Mouse (Mus musculus) megakaryocyte progenitor cell, adult 5-6 weeks (primary cell): ENCODE results near the gene Cdkn1c. TPM values are rescaled to one million over a fixed set of nuclear protein-coding genes. Genes with fewer than 3 reads are reported as not detected.
A peak's percentile ranks its signal among the peaks of the same experiment; 100 is the strongest.

Source experiments
- ATAC-seq: replicated peaks from 2 replicates; pipeline ENCODE4 v1.8.0; 2016; ENCODE audit warnings: mild to moderate bottlenecking, moderate TSS enrichment, inconsistent platforms; ENCODE audit not compliant: poor library complexity
- total RNA-seq, 2 experiments: library from RNA; stranded (forward) in 1 of 2; stranded (reverse) in 1 of 2; fragments of 157-497, 149-512 nt in 1 of 2; fragments of 200-1000 nt in 1 of 2; gene quantifications; 2 replicates each; pipeline versions ENCODE4 v1.2.3 to v1.2.4; 2015 to 2017

Cdkn1c gene
- total RNA-seq, 2 experiments from 2014 or later: 0.58 to 0.79 TPM

- peak; percentile 26; the same call in 1 of the 2 replicates for ATAC-seq
These were observed 14.0 kb upstream of the Cdkn1c start for GRCm38 (mm10) chr7:143474811-143475210.

- peak; percentile 62 for ATAC-seq
These were observed 12.7 kb upstream of the Cdkn1c start, which contains the start of gene Slc22a18 for GRCm38 (mm10) chr7:143473347-143474101. Gene Slc22a18 (plus strand): TSS chr7:143473736.

DNA sequence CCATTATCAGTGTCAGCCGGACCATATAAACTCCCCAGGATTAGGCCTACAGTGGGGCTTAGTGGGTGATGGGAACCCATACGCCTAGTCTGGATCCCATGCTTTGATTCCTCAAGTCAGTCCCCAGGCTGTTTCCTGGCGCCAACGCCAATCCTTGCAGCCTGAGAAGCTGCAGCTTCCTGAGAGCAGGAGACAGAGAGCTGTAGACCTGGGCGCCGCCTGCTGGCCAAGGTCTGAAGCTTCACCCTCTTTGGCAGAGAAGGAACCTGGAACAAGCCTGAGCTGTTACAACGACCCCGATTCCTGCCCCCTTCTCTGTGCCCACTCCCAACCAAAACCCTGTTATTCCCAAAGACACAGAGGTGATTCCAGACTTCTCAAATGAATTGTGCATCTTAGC lies 9.1 kb upstream of the Cdkn1c start:
- ATAC-seq: peak; percentile 62

- ATAC-seq: no peak
These were observed 6.9 kb upstream of the Cdkn1c start for GRCm38 (mm10) chr7:143467714-143468113.

DNA sequence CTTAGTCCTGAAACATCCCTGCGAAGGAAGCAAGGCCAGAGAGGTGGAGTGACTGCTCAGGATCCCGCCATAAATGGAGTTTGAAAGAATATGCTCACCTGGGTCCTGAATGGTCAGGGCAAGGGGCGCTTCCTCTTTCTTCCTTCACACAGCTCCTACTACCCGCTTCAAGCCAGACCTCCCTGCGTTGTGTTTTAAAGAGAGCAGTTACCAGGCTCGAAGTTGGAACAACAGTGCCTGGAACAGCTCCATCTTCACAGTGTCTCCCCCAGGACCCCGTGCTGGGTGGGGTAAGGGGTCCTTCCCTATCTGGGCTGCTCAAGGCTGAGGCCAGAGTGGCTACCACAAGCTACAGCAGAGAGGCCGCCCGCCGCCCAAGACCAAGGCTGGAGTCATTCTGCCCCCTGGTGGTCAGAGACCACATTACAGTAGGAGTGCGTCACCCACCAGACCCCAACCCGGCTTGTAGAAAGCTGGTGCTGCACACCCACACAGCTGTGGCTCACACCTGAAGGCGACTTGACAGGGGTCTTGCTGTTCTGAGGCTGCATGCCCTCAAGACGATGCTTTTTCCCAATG lies 5.3 kb upstream of the Cdkn1c start:
- ATAC-seq: peak; percentile 70

DNA sequence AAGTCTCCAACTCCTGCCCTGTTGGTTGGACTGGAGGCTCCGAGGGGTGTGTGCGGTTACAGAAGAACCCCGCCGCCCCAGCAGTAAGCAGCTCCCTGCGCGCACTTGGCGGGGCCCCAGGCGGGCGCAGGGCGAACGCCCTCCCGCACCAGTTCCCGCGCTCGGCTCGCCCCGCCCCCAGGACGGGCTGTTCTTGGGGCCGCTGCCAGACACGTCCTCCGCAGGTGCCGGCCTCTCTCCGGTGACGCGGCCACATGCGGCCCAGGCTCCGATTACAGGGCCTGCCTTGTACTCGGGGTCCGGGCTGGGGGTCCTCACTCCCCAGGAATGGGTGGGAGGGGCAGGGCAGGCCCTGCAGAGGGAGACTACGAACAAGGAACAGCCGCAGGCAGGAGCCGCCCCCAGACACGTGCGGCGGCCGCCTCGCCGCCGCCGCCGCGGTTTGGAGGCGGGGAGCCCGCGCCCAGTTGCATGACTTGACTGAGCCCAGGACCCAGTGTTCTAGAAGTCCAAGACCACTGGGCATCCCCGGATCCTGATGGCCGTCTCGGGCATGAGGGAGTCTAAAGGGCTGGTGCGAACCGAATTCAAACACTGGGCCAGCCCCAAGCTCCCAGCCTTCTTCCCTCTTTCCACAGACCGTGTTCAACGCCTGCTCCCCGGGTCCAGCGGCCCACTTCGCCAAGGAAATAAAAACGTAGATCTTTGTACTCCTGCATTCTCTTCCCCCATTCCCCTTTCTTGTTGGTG lies 4.1 kb upstream of the Cdkn1c start:
- 0 out of 2 replicates have a peak, but pooled peaks have one; percentile 10 for ATAC-seq

- peak; percentile 38 for ATAC-seq
These were observed 3.1 kb upstream of the Cdkn1c start for GRCm38 (mm10) chr7:143463865-143464415.

DNA sequence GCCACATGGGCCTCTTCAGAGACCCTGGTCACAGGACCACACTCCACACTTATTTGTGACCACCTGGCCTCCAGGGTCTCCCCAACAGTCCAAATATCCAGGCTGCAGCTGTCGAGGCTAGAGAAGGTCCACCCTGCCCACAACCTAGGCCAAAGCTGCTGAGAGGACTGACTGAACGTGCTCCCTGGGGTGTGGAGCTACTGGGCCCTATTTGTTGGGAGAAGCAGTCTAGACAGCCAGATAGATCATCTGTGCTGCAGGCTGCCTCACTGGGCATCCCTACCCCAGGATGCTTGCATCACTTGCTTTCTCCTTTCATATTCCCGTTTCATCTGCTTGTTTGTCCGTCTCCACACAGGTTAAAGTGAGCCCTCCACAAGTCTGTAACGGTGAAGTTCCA lies 1.7 kb upstream of the Cdkn1c start:
- no peak for ATAC-seq

GRCm38 (mm10) chr7:143461920-143462319 lies 1.1 kb upstream of the Cdkn1c start:
- no peak for ATAC-seq

- no peak for ATAC-seq
These were observed 532 bp upstream of the Cdkn1c start for GRCm38 (mm10) chr7:143461294-143461870.

DNA sequence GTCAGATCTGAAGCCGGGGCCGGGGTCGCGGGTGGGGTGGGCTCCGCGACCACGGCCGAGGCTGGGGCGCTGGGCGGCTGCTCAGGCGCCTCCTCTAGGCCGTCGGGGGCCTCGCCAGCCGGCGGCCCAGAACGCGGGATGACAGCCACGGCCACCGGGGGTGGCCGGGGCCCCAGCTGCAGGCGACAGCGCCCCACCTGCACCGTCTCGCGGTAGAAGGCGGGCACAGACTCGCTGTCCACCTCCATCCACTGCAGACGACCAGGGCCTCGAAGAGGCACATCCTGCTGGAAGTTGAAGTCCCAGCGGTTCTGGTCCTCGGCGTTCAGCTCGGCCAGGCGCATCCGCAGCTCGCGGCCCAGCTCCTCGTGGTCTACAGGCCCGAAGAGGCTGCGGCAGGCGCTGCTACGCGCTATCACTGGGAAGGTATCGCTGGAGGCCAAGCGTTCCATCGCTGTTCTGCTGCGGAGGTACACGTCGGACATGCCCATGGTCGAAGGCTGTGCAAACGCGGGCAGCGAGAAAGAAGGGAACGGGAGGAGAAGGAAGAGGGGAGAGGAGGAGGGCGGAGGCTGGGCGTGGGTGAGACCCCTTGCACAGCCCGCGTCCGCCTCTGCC lies 524 bp downstream of the Cdkn1c start:
- ATAC-seq: no peak

DNA sequence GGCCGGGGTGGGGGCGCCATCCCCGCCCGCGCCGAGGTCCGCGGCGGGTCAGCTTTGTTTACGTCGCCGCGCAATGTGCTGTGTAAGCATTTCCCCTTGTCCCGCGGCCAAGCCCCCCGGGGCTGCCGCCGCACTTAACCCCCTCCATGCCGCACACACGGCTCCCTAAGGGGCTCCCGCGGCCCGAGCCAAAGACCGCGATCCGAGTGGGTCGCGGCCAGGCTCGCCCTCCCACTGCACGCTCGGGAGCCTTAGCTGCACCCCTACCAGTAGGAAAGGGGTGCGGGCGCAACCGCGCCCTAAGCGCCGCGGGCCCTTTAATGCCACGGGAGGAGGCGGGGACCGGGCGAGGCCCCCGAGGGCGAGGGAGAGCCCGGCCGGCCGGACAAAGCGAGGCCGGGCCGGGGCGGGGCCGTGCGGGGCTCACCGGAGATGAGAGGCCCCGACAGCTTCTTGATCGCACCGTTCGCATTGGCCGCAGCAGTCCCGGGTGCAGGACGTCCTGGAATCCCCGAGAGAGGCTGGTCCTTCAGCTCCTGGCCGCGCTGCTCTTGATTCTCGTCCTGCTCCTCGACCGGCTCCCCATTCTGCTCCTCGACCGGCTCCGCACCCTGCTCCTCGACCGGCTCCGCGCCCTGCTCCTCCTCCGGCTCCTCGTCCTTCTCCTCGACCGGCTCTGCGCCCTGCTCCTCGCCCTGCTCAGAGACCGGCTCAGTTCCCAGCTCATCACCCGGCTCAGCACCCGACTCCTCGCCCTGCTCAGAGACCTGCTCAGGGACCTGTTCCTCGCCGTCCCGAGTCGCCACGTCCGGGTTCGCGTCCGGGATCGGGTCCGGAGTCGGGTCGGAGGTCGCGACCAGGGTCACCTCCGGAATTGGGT lies 1.3 kb downstream of the Cdkn1c start:
- ATAC-seq: no peak

DNA sequence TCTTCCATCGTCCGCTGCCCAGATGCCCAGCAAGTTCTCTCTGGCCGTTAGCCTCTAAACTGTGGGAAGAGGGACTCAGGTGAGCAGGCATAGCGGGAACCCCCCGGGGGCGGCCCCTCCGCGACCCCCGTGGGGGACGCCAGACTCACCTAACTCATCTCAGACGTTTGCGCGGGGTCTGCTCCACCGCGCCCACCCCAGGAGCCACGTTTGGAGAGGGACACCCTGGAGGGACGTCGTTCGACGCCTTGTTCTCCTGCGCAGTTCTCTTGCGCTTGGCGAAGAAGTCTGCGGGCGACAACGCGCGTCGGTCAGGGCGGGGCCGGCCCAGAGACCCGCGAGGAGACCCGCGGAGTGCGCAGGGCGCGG lies 1.9 kb downstream of the Cdkn1c start:
- ATAC-seq: no peak

DNA sequence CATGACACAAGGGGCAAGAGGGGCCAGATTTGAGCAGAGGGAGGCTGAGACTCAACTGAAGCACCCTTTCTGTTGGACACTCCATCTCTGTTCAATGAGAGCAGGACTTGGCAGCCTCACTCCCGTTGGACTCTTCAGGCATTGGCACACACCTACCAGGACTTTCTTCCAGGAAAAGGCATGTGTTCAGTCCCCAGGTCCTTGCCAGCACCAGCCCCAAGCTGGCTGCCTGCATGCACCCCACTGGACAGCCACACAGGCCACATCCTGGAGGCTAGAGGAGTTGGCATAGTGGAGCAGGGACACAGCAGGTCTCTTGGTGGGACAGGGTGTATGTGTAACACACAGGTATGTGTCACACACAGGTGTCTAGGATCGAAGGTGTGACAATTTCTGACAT lies 13.7 kb downstream of the Cdkn1c start:
- no peak for ATAC-seq

GRCm38 (mm10) chr7:143445651-143446460 lies 15.0 kb downstream of the Cdkn1c start:
- ATAC-seq: no peak; the same call in 1 of the 2 replicates

DNA sequence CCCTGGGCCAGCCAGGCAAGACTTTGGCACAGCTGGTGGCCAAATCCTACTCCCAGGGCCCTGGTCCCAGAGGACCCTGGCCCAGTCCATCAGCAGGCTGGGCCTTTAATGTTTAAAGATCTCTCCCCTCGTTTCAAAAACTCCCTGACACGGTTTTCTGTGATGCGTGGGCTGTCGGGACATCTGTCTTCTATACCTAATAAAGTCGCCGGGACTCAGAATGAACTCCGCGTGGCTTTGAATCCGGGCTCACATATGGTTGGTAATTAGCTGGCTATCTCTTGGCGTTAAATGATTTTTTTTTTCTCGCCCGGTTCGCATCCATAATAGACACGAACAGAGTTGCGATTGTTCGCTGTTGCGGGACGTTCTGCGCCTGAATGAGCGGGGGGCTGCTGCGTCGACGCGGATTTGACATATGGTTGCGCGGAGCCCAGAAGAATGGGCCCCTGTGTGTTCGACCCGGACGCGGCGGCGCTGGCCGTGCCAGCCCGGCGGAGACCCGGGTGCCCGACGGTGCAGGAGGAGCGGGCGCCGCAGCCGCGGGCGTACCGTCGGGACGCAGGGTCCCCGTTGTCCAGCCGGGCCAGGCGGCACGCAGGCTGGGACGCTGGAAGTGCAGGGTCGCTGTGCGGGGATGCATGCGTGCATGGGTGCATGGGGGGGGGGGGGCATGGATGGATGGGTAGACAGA lies 15.7 kb downstream of the Cdkn1c start:
- no peak for ATAC-seq

- ATAC-seq: no peak
These were observed 16.3 kb downstream of the Cdkn1c start for GRCm38 (mm10) chr7:143444580-143444954.

- no peak for ATAC-seq
These were observed 21.9 kb downstream of the Cdkn1c start for GRCm38 (mm10) chr7:143438965-143439364.
